Mouse (Mus musculus): ENCODE data around the gene Kcne1. TPM values are rescaled to one million over a fixed set of nuclear protein-coding genes. Genes with fewer than 3 reads are reported as not detected.

Kcne1 gene
- polyA plus RNA-seq, 1 experiment from 2014 or later, result not detected

DNA sequence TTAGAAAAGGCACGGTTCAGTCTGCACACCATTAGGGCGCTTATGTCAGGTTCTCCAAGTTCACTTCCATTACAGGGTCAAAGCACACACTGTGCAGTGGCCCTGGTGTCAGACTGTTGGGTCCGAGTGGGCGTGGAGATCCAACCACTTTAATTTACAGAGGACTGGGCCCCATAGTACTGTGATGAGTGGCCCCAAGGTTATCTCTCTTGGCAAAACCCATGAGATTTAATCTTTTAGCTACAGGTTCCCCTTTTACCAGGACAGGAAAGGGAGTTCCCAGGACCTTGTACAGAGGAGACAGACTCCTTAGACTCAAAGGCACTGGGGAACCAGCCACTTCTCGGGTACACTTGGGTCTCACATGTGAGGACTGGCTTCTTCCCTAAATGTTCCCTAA lies 3.9 kb downstream of the Kcne1 start:
- Histone ChIP-seq H3K9ac (no peak overlapping the region), H3K4me1 (peaks cover 16% of the 10 kb centered on the region), H3K4me3 (no peak overlapping the region), H3K36me3 (no peaks in the 10 kb centered on the region), H3K9me3 (no peaks in the 10 kb centered on the region), H3K4me2 (replicated peaks) (no peak overlapping the region), H3K27me3 (replicated peaks) (no peaks in the 10 kb centered on the region), H3K27ac (no peak overlapping the region)
- 85% methylated on average over 5 of the region's 5 CpGs for WGBS
- ATAC-seq (ENCODE audit: low FRiP score, low read depth), result no peak

DNA sequence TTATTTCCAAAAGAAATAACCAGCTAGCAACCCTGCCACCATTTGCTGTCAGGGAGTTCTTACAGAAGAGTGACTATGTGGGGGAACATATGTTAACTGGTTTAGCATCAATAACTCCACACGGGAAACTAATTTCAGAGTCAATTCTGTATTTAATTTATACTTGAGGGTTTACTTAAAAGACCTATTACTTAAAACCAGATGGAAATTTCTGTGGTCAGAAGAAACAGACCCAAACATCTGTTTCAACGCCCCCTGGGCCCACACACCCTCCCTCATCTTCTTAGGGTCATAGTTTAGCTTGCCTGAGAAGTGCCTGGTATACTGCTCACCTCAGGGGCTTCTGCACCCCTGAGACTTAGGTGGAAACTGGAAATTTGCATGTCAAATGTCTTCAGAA lies 5.4 kb downstream of the Kcne1 start:
- Histone ChIP-seq H3K9me3 (no peaks in the 10 kb centered on the region), H3K4me3 (no peak overlapping the region)
- WGBS, result 70% methylated on average over 2 of the region's 2 CpGs

GRCm38 (mm10) chr16:92353295-92353694 lies 6.0 kb downstream of the Kcne1 start:
- no peak for ATAC-seq (ENCODE audit: low FRiP score, low read depth)
- 86% methylated on average over 12 of the region's 12 CpGs for WGBS

More for the DNA sequence above, 5.4 kb downstream of the Kcne1 start:
- H3K4me1 ChIP-seq, result peaks cover 16% of the 10 kb centered on the region
- no peaks in the 10 kb centered on the region for H3K27me3 ChIP-seq (replicated peaks)
- ATAC-seq (ENCODE audit: low FRiP score, low read depth), result no peak
- no peaks in the 10 kb centered on the region for H3K36me3 ChIP-seq
- H3K9ac ChIP-seq, result no peak overlapping the region
- H3K27ac ChIP-seq, result no peak overlapping the region
- H3K4me2 ChIP-seq (replicated peaks), result no peak overlapping the region

DNA sequence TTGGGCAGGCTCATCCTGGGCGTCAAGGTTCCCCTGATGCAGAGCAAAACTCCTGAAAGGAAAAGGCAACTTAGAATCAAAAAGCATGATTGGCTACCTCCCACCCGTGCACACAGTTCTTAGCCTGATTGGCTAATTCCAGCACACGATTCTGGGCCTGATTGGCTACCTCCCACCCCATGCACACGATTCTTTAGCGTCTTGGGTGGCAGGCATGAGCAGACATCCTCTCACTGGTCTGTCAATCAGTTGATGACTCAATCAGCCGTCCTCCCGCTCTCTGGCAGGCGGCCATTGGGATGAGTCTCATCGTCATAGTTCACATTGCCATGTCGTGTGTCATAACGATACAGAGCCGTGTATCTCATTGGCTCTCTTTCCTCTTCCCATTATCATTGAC lies 10.3 kb downstream of the Kcne1 start:
- no peak overlapping the region for H3K4me3 ChIP-seq
- H3K9me3 ChIP-seq, result no peaks in the 10 kb centered on the region
- H3K27ac ChIP-seq, result no peak overlapping the region
- H3K4me1 ChIP-seq, result peaks cover 9% of the 10 kb centered on the region; the same call in 1 of the 2 replicates
- no peaks in the 10 kb centered on the region for H3K36me3 ChIP-seq
- WGBS, result 82% methylated on average over 12 of the region's 12 CpGs
- H3K27me3 ChIP-seq (replicated peaks), result no peaks in the 10 kb centered on the region
- no peak for ATAC-seq (ENCODE audit: low FRiP score, low read depth)
- H3K4me2 ChIP-seq (replicated peaks), result no peak overlapping the region
- no peak overlapping the region for H3K9ac ChIP-seq

More at GRCm38 (mm10) chr16:92353295-92353694, 6.0 kb downstream of the Kcne1 start:
- H3K9ac ChIP-seq, result no peak overlapping the region
- H3K9me3 ChIP-seq, result no peaks in the 10 kb centered on the region
- H3K27ac ChIP-seq, result no peak overlapping the region
- H3K4me3 ChIP-seq, result no peak overlapping the region
- no peaks in the 10 kb centered on the region for H3K36me3 ChIP-seq
- peaks cover 16% of the 10 kb centered on the region for H3K4me1 ChIP-seq
- H3K4me2 ChIP-seq (replicated peaks), result no peak overlapping the region
- H3K27me3 ChIP-seq (replicated peaks), result no peaks in the 10 kb centered on the region

- WGBS, result 52% methylated on average over 13 of the region's 13 CpGs
- Histone ChIP-seq H3K4me1 (peaks cover 9% of the 10 kb centered on the region; the same call in 1 of the 2 replicates), H3K9me3 (no peaks in the 10 kb centered on the region), H3K4me2 (replicated peaks) (peak overlapping the region; percentile 7; the same call in 1 of the 2 replicates), H3K9ac (no peak overlapping the region), H3K4me3 (no peak overlapping the region), H3K27me3 (replicated peaks) (no peaks in the 10 kb centered on the region), H3K36me3 (no peaks in the 10 kb centered on the region), H3K27ac (no peak overlapping the region)
- peak; percentile 41 for ATAC-seq (ENCODE audit: low FRiP score, low read depth)
These were observed 12.9 kb downstream of the Kcne1 start for GRCm38 (mm10) chr16:92346297-92346916.

DNA sequence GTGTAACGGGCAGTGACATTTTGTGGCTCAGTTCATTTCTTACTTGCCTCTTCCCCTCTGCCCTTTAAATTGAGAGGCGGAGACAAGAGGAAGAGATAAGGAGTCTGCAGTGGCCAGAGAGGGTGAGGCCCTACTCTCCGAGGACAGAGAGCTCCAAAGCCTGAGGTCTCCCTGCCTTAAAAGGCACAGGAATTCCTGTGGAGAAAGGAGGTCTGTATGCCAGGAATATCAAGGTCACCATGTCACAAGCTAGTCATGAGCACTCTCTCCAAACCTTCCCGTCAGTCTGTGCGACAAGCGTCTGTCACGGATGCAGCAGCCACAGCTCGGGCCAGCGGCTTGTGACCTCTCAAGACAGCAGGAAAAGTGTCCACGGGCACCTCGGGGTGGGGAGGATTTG lies 14.1 kb downstream of the Kcne1 start:
- ATAC-seq (ENCODE audit: low FRiP score, low read depth), result no peak
- H3K4me3 ChIP-seq, result no peak overlapping the region
- H3K9me3 ChIP-seq, result no peaks in the 10 kb centered on the region
- no peak overlapping the region for H3K4me2 ChIP-seq (replicated peaks)
- no peaks in the 10 kb centered on the region for H3K27me3 ChIP-seq (replicated peaks)
- peaks cover 13% of the 10 kb centered on the region for H3K4me1 ChIP-seq
- H3K36me3 ChIP-seq, result no peaks in the 10 kb centered on the region
- no peak overlapping the region for H3K27ac ChIP-seq
- WGBS, result 77% methylated on average over 11 of the region's 11 CpGs
- H3K9ac ChIP-seq, result no peak overlapping the region

- Histone ChIP-seq H3K4me2 (replicated peaks) (peak overlapping the region; percentile 53), H3K9me3 (no peaks in the 10 kb centered on the region), H3K4me3 (peak overlapping the region; percentile 15), H3K27ac (no peak overlapping the region), H3K27me3 (replicated peaks) (no peaks in the 10 kb centered on the region), H3K9ac (no peak overlapping the region), H3K36me3 (no peaks in the 10 kb centered on the region), H3K4me1 (peaks cover 7% of the 10 kb centered on the region; the same call in 1 of the 2 replicates)
- ATAC-seq (ENCODE audit: low FRiP score, low read depth), result peak; percentile 74
- 29% methylated on average over 27 of the region's 27 CpGs for WGBS
These were observed 18.4 kb downstream of the Kcne1 start for GRCm38 (mm10) chr16:92340612-92341511.

- Histone ChIP-seq H3K27me3 (replicated peaks) (no peaks in the 10 kb centered on the region), H3K36me3 (no peaks in the 10 kb centered on the region), H3K4me1 (peaks cover 7% of the 10 kb centered on the region; the same call in 1 of the 2 replicates), H3K9ac (no peak overlapping the region), H3K27ac (no peak overlapping the region), H3K4me2 (replicated peaks) (no peak overlapping the region), H3K4me3 (no peak overlapping the region), H3K9me3 (no peaks in the 10 kb centered on the region)
- no peak for ATAC-seq (ENCODE audit: low FRiP score, low read depth)
- 7% methylated on average over 9 of the region's 9 CpGs for WGBS
These were observed 23.0 kb downstream of the Kcne1 start for GRCm38 (mm10) chr16:92336280-92336679.

DNA sequence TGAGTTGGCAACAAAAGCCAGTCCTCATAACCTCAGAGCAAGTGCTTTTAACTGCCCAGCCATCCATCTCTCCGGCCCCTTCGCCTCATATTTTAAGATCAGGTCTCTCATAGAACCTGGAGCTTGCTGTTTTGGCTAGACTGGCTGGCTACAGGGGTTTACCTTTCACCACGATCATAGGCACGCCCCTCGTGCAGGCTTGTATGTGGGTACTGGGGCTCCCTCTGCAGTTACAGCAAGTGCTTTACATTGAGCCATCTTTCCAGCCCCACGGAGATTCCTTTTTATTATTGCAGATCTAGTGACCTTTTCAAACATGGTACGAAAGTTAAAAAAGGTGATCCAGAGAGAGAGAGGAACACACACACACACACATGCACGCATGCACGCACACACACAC lies 24.7 kb downstream of the Kcne1 start:
- Histone ChIP-seq H3K4me1 (no peaks in the 10 kb centered on the region), H3K36me3 (no peaks in the 10 kb centered on the region), H3K27me3 (replicated peaks) (no peaks in the 10 kb centered on the region), H3K9me3 (no peaks in the 10 kb centered on the region), H3K4me3 (no peak overlapping the region), H3K9ac (no peak overlapping the region), H3K27ac (no peak overlapping the region), H3K4me2 (replicated peaks) (no peak overlapping the region)
- ATAC-seq (ENCODE audit: low FRiP score, low read depth), result no peak
- WGBS, result 62% methylated on average over 9 of the region's 9 CpGs

DNA sequence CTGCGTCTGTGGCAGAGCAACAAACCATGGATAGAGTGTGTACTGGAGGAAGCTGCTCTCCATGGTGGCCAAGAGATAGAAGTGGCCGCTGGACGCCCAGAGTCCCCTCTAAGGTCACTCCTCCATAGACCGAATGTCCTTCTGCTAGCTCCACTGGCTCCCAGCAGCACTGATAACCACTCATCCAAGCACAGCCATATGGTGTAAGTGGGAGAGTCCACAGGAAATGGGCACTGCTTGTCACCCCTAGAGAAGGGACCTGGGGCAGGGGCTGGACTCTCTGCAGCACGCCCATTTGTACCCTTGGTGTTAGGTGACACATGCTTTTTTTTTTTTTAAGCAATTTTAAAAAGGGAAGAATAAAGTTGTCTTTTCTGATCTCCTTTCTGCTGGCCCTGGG lies 28.3 kb downstream of the Kcne1 start:
- no peak overlapping the region for H3K27ac ChIP-seq
- H3K4me2 ChIP-seq (replicated peaks), result no peak overlapping the region
- H3K9ac ChIP-seq, result no peak overlapping the region
- 84% methylated on average over 5 of the region's 5 CpGs for WGBS
- H3K9me3 ChIP-seq, result no peaks in the 10 kb centered on the region
- no peaks in the 10 kb centered on the region for H3K4me1 ChIP-seq
- H3K36me3 ChIP-seq, result no peaks in the 10 kb centered on the region
- no peaks in the 10 kb centered on the region for H3K27me3 ChIP-seq (replicated peaks)
- ATAC-seq (ENCODE audit: low FRiP score, low read depth), result no peak
- no peak overlapping the region for H3K4me3 ChIP-seq

GRCm38 (mm10) chr16:92327911-92328310 lies 31.4 kb downstream of the Kcne1 start:
- no peak overlapping the region for H3K4me2 ChIP-seq (replicated peaks)
- WGBS, result 83% methylated on average over 10 of the region's 10 CpGs

DNA sequence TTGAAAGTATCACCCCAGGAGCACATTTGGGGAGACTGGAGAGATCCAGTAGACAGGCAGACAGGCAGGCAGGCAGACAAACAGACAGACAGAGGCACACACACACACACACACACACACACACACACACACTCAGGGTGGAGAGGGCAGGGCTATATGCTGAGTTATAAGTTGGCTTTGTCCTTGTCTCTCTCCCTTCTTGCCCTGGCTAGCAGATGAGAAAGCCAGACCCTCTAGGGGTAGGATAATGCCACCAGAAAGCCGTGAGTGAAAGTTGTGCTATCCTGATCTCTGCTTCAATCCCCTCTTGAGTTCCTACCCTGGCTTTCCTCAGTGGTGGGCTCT lies 34.2 kb downstream of the Kcne1 start:
- Histone ChIP-seq H3K36me3 (no peaks in the 10 kb centered on the region), H3K4me3 (no peak overlapping the region), H3K27me3 (replicated peaks) (no peaks in the 10 kb centered on the region), H3K4me2 (replicated peaks) (no peak overlapping the region), H3K27ac (no peak overlapping the region), H3K9me3 (no peaks in the 10 kb centered on the region), H3K9ac (no peak overlapping the region), H3K4me1 (0 out of 2 replicates have a peak, but pooled peaks cover 12% of the 10 kb centered on the region)
- ATAC-seq (ENCODE audit: low FRiP score, low read depth), result no peak
- 31% methylated on average over 1 of the region's 1 CpGs for WGBS

More at GRCm38 (mm10) chr16:92327911-92328310, 31.4 kb downstream of the Kcne1 start:
- no peaks in the 10 kb centered on the region for H3K27me3 ChIP-seq (replicated peaks)
- no peaks in the 10 kb centered on the region for H3K36me3 ChIP-seq
- no peak overlapping the region for H3K4me3 ChIP-seq
- 0 out of 2 replicates have a peak, but pooled peaks cover 12% of the 10 kb centered on the region for H3K4me1 ChIP-seq
- no peak overlapping the region for H3K9ac ChIP-seq
- H3K27ac ChIP-seq, result no peak overlapping the region
- ATAC-seq (ENCODE audit: low FRiP score, low read depth), result no peak
- H3K9me3 ChIP-seq, result no peaks in the 10 kb centered on the region
